Mouse (Mus musculus): ENCODE measurements at regions not wholly inside any gene's neighbourhood (a gene's known extent, or its start where the extent isn't known, plus 50 kb on each side); places are given as distances from the start of the nearest gene placed in this dataset.

DNA sequence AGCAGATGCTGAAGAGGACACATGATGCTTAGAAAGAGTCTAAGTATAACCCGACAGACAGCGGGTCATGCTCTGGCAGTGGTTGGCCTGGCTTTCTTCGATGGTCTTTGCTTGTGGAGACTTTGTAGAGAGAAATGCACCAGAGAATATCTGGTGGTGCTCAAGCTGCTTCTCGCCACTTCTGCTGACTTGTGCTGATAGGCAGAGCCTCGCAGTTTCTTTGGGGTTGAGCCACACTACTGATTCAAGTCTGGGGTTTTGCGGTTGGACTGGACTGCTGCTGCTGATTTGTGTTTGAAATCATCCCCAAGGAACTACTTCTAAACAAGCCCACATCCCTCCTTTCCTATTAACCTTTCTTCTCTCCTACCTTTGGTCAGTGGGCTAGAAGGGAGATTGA, 227.1 kb upstream of the Hnrnpa3 start:
- Histone ChIP-seq H3K4me2 (ENCODE audit: low read depth, low read length) (no peak overlapping the region), H3K4me1 (ENCODE audit: control insufficient read depth, insufficient read depth, low read length) (no peaks in the 10 kb centered on the region), H3K27ac (replicated peaks; ENCODE audit: low read depth, low read length) (no peak overlapping the region), H3K4me3 (ENCODE audit: low read depth, low read length) (no peak overlapping the region), H3K9ac (replicated peaks; ENCODE audit: low read length) (no peak overlapping the region), H3K9me3 (replicated peaks; ENCODE audit: control insufficient read depth, low read length) (no peaks in the 10 kb centered on the region), H3K36me3 (replicated peaks; ENCODE audit: control insufficient read depth, insufficient read depth, low read depth, low read length) (no peaks in the 10 kb centered on the region), H3K27me3 (ENCODE audit: control insufficient read depth, insufficient read depth, low read length) (no peaks in the 10 kb centered on the region)
- WGBS = 89% methylated on average over 6 of the region's 6 CpGs
- DNase-seq (ENCODE audit: low spot score) = no peak
- no peak for ATAC-seq (replicated peaks; ENCODE audit: insufficient number of reproducible peaks, low FRiP score, low TSS enrichment, low read depth)

DNA sequence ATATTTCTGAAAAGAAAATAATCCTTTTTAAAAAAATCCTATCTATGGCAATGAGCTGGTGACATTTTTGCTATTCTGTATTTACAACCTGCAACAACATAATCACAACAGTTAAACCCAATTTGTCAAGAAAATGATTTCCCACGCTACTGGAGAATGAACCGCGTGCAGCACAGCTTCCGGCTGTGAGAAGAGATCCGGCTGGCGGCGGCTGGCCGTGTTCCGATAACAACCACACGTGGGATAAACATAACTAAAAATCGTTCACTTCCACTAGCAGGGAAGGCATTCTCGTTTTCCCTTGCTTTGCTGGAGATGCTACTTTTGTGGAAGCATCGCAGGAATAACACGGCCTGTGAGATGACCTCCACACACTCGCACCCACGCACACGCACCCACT, 224.5 kb upstream of the Hnrnpa3 start:
- WGBS = 95% methylated on average over 17 of the region's 17 CpGs
- H3K4me1 ChIP-seq (ENCODE audit: control insufficient read depth, insufficient read depth, low read length) = no peaks in the 10 kb centered on the region

GRCm38 (mm10) chr2:75439522-75440230, 219.4 kb upstream of the Hnrnpa3 start:
- Histone ChIP-seq H3K4me3 (ENCODE audit: low read depth, low read length) (no peak overlapping the region), H3K9me3 (replicated peaks; ENCODE audit: control insufficient read depth, low read length) (no peaks in the 10 kb centered on the region), H3K4me1 (ENCODE audit: control insufficient read depth, insufficient read depth, low read length) (no peaks in the 10 kb centered on the region), H3K4me2 (ENCODE audit: low read depth, low read length) (no peak overlapping the region), H3K9ac (replicated peaks; ENCODE audit: low read length) (no peak overlapping the region), H3K27ac (replicated peaks; ENCODE audit: low read depth, low read length) (no peak overlapping the region), H3K36me3 (replicated peaks; ENCODE audit: control insufficient read depth, insufficient read depth, low read depth, low read length) (no peaks in the 10 kb centered on the region), H3K27me3 (ENCODE audit: control insufficient read depth, insufficient read depth, low read length) (no peaks in the 10 kb centered on the region)
- WGBS = 78% methylated on average over 10 of the region's 10 CpGs
- no peak for ATAC-seq (replicated peaks; ENCODE audit: insufficient number of reproducible peaks, low FRiP score, low TSS enrichment, low read depth)
- no peak for DNase-seq (ENCODE audit: low spot score)

More for the DNA sequence above, 224.5 kb upstream of the Hnrnpa3 start:
- Histone ChIP-seq H3K36me3 (replicated peaks; ENCODE audit: control insufficient read depth, insufficient read depth, low read depth, low read length) (no peaks in the 10 kb centered on the region), H3K27me3 (ENCODE audit: control insufficient read depth, insufficient read depth, low read length) (no peaks in the 10 kb centered on the region), H3K4me3 (ENCODE audit: low read depth, low read length) (no peak overlapping the region), H3K9ac (replicated peaks; ENCODE audit: low read length) (no peak overlapping the region), H3K27ac (replicated peaks; ENCODE audit: low read depth, low read length) (no peak overlapping the region), H3K4me2 (ENCODE audit: low read depth, low read length) (no peak overlapping the region), H3K9me3 (replicated peaks; ENCODE audit: control insufficient read depth, low read length) (no peaks in the 10 kb centered on the region)
- no peak for ATAC-seq (replicated peaks; ENCODE audit: insufficient number of reproducible peaks, low FRiP score, low TSS enrichment, low read depth)
- no peak for DNase-seq (ENCODE audit: low spot score)

DNA sequence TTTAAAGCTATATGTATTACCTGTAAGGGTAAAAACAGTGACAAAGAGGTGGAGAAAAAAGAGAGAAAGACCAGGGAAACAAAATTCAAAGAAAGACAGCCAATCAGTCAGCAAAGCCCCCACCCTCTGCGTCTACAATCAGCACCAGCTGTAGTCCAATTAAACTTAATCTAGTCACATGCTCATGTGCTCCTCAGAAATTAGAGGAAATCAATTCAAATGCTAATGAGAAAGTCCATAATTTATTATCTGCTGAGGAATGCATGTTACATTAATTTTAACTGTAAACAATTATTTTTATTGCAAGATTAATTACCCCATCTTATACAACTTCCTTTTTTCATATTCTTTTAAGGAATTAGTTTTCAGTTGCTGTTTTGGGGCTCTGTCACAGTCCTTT, 216.4 kb upstream of the Hnrnpa3 start:
- no peak for DNase-seq (ENCODE audit: low spot score)
- H3K9me3 ChIP-seq (replicated peaks; ENCODE audit: control insufficient read depth, low read length) = no peaks in the 10 kb centered on the region
- WGBS = 57% methylated on average over 1 of the region's 1 CpGs
- no peak overlapping the region for H3K9ac ChIP-seq (replicated peaks; ENCODE audit: low read length)
- no peaks in the 10 kb centered on the region for H3K27me3 ChIP-seq (ENCODE audit: control insufficient read depth, insufficient read depth, low read length)
- H3K36me3 ChIP-seq (replicated peaks; ENCODE audit: control insufficient read depth, insufficient read depth, low read depth, low read length) = no peaks in the 10 kb centered on the region
- no peaks in the 10 kb centered on the region for H3K4me1 ChIP-seq (ENCODE audit: control insufficient read depth, insufficient read depth, low read length)
- no peak overlapping the region for H3K4me3 ChIP-seq (ENCODE audit: low read depth, low read length)
- H3K4me2 ChIP-seq (ENCODE audit: low read depth, low read length) = no peak overlapping the region
- H3K27ac ChIP-seq (replicated peaks; ENCODE audit: low read depth, low read length) = no peak overlapping the region
- ATAC-seq (replicated peaks; ENCODE audit: insufficient number of reproducible peaks, low FRiP score, low TSS enrichment, low read depth) = no peak

DNA sequence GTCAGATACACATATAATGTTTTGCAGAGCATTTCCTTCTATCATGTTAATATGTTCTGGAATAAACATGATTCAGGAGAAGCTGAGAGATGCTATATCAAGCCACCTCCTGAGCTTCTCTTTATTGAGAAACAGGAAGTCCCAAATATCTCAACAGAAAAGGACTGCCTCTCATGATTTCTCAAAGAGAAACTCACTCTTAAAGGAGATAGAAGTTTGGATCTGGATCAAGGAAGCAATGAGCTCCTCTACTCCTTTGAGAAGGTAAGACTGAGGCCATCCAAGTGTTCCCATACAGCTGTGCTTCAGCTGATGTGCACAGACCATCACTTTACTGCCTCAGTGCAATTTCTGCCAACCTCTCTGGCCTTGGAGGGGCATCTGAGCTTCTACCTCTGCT, 213.9 kb upstream of the Hnrnpa3 start:
- Histone ChIP-seq H3K9ac (replicated peaks; ENCODE audit: low read length) (no peak overlapping the region), H3K4me1 (ENCODE audit: control insufficient read depth, insufficient read depth, low read length) (no peaks in the 10 kb centered on the region)

GRCm38 (mm10) chr2:75446996-75447715, 211.9 kb upstream of the Hnrnpa3 start:
- no peak overlapping the region for H3K27ac ChIP-seq (replicated peaks; ENCODE audit: low read depth, low read length)
- ATAC-seq (replicated peaks; ENCODE audit: insufficient number of reproducible peaks, low FRiP score, low TSS enrichment, low read depth) (no peak), DNase-seq (ENCODE audit: low spot score) (no peak)
- H3K4me3 ChIP-seq (ENCODE audit: low read depth, low read length) = no peak overlapping the region
- no peaks in the 10 kb centered on the region for H3K36me3 ChIP-seq (replicated peaks; ENCODE audit: control insufficient read depth, insufficient read depth, low read depth, low read length)
- H3K27me3 ChIP-seq (ENCODE audit: control insufficient read depth, insufficient read depth, low read length) = no peaks in the 10 kb centered on the region
- WGBS = 82% methylated on average over 7 of the region's 7 CpGs
- H3K9ac ChIP-seq (replicated peaks; ENCODE audit: low read length) = no peak overlapping the region
- H3K4me1 ChIP-seq (ENCODE audit: control insufficient read depth, insufficient read depth, low read length) = no peaks in the 10 kb centered on the region
- H3K9me3 ChIP-seq (replicated peaks; ENCODE audit: control insufficient read depth, low read length) = no peaks in the 10 kb centered on the region
- no peak overlapping the region for H3K4me2 ChIP-seq (ENCODE audit: low read depth, low read length)

More for the DNA sequence above, 213.9 kb upstream of the Hnrnpa3 start:
- Histone ChIP-seq H3K36me3 (replicated peaks; ENCODE audit: control insufficient read depth, insufficient read depth, low read depth, low read length) (no peaks in the 10 kb centered on the region), H3K4me3 (ENCODE audit: low read depth, low read length) (no peak overlapping the region), H3K27ac (replicated peaks; ENCODE audit: low read depth, low read length) (no peak overlapping the region), H3K27me3 (ENCODE audit: control insufficient read depth, insufficient read depth, low read length) (no peaks in the 10 kb centered on the region), H3K9me3 (replicated peaks; ENCODE audit: control insufficient read depth, low read length) (no peaks in the 10 kb centered on the region), H3K4me2 (ENCODE audit: low read depth, low read length) (no peak overlapping the region)
- DNase-seq (ENCODE audit: low spot score) (no peak), ATAC-seq (replicated peaks; ENCODE audit: insufficient number of reproducible peaks, low FRiP score, low TSS enrichment, low read depth) (no peak)

DNA sequence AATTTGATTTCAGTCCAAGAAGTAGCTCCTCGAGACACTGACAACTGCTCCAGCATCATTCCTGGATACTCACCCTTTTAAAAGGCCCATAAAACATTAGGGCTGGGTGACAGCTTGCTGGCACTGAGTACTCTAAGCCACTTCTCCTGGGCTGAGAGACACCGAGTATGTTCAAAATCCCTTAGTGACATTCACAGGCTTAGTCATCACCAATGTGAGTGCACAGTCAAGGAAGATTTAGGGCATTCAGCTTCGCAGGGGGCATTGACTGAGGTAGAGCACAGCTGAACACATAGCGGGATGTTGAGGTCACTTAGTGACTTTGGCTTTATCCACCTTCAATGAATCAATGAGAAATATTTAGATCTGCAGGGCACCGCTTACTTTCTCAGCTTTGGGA, 210.8 kb upstream of the Hnrnpa3 start:
- H3K4me3 ChIP-seq (ENCODE audit: low read depth, low read length) = no peak overlapping the region
- H3K9ac ChIP-seq (replicated peaks; ENCODE audit: low read length) = no peak overlapping the region
- H3K27ac ChIP-seq (replicated peaks; ENCODE audit: low read depth, low read length) = no peak overlapping the region
- H3K9me3 ChIP-seq (replicated peaks; ENCODE audit: control insufficient read depth, low read length) = no peaks in the 10 kb centered on the region
- no peak for DNase-seq (ENCODE audit: low spot score)
- WGBS = 85% methylated on average over 5 of the region's 5 CpGs
- H3K4me2 ChIP-seq (ENCODE audit: low read depth, low read length) = no peak overlapping the region
- no peak for ATAC-seq (replicated peaks; ENCODE audit: insufficient number of reproducible peaks, low FRiP score, low TSS enrichment, low read depth)
- H3K4me1 ChIP-seq (ENCODE audit: control insufficient read depth, insufficient read depth, low read length) = no peaks in the 10 kb centered on the region
- no peaks in the 10 kb centered on the region for H3K27me3 ChIP-seq (ENCODE audit: control insufficient read depth, insufficient read depth, low read length)
- H3K36me3 ChIP-seq (replicated peaks; ENCODE audit: control insufficient read depth, insufficient read depth, low read depth, low read length) = no peaks in the 10 kb centered on the region

DNA sequence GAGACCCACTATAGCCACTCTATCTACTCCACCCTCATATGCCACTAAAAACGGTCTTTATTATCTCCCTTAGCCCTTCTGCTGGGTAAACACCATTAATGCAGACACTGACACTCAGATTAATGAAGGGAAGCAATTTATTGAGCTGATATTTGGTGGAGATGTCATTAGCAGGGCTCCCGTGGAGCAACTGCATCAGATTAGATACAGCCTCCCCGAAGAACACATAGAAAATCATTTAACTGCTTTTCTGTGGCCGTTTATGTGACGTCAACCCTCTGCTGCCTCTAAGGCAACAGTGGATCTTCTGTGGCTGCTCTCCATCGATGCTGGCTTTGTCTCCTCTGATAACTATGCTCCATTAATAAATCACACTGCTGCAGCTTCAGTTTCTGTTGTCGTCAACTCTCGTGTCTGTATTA, 207.2 kb upstream of the Hnrnpa3 start:
- no peak overlapping the region for H3K27ac ChIP-seq (replicated peaks; ENCODE audit: low read depth, low read length)
- no peaks in the 10 kb centered on the region for H3K36me3 ChIP-seq (replicated peaks; ENCODE audit: control insufficient read depth, insufficient read depth, low read depth, low read length)
- H3K4me1 ChIP-seq (ENCODE audit: control insufficient read depth, insufficient read depth, low read length) = no peaks in the 10 kb centered on the region
- no peak overlapping the region for H3K4me2 ChIP-seq (ENCODE audit: low read depth, low read length)
- no peak for ATAC-seq (replicated peaks; ENCODE audit: insufficient number of reproducible peaks, low FRiP score, low TSS enrichment, low read depth)
- H3K9me3 ChIP-seq (replicated peaks; ENCODE audit: control insufficient read depth, low read length) = no peaks in the 10 kb centered on the region
- WGBS = 83% methylated on average over 8 of the region's 8 CpGs
- no peak overlapping the region for H3K9ac ChIP-seq (replicated peaks; ENCODE audit: low read length)
- no peak for DNase-seq (ENCODE audit: low spot score)
- no peak overlapping the region for H3K4me3 ChIP-seq (ENCODE audit: low read depth, low read length)
- H3K27me3 ChIP-seq (ENCODE audit: control insufficient read depth, insufficient read depth, low read length) = no peaks in the 10 kb centered on the region
